Mouse (Mus musculus): ENCODE measurements around the gene Runx1.

Runx1 gene

DNA sequence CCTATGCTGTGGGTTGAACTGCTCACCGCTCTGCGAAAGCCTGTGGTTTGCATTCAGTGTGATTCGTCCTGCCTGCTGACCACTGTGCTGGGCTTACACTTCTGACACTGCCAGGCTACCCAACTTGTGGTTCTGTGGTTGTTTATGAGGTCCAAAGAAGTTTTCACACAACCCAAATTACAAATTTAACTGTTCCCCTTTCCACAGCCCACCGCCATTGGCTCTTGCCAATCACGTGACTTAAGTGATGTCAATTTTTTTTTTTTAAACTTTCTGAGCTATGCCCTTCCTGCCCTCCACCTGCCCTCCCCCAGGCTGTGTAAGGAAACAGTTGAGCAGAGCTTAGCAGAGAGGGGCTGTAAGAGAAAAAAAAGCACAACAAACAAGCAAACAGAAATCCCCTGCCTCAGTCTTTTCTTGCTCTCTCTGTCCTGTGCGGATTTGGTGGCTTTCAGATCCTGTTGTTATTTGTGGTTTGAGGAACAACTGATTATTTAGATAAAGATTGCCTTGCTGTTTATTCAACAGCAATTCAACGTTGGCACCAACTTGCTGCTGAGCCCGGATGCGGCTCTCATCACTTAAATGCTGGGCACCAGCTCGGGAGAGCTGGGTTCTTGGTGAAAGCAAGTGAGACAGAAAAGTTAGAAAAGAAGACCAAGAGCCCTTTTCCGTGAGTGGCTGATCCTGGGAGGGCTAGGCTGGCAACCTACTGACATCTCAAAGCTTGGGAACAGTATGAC lies at the start of gene Runx1:
TSS of gene Runx1 (minus strand) at position 242 of the 743 bp plus-strand sequence.
- no peak for DNase-seq (ENCODE audit: low spot score)

DNA sequence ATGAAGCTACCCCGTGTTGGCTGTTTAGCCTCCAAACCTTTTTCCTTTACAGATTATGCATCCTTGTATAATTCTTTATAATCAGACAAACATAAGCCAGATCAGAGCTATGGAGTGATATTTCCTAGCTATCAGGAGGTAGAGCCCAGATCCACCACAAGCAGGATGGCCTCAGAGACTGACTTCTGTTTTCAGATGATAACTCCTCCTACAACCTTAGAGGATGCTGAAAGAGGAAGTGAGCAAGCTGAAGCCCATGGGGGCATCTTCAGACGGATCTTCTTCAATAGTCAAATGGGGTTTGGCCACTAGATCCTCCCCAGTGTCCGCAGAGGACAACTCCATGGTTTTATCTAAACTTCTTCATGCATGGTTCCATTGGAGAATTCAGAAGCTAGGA lies 48.1 kb upstream of the Runx1 start:
- no peak for DNase-seq (ENCODE audit: low spot score)

- DNase-seq (ENCODE audit: low spot score) = no peak
Observed at GRCm38 (mm10) chr16:92871728-92872127, 45.8 kb upstream of the Runx1 start.

- DNase-seq (ENCODE audit: low spot score) = no peak
Observed at GRCm38 (mm10) chr16:92868550-92868949, 42.6 kb upstream of the Runx1 start.

DNA sequence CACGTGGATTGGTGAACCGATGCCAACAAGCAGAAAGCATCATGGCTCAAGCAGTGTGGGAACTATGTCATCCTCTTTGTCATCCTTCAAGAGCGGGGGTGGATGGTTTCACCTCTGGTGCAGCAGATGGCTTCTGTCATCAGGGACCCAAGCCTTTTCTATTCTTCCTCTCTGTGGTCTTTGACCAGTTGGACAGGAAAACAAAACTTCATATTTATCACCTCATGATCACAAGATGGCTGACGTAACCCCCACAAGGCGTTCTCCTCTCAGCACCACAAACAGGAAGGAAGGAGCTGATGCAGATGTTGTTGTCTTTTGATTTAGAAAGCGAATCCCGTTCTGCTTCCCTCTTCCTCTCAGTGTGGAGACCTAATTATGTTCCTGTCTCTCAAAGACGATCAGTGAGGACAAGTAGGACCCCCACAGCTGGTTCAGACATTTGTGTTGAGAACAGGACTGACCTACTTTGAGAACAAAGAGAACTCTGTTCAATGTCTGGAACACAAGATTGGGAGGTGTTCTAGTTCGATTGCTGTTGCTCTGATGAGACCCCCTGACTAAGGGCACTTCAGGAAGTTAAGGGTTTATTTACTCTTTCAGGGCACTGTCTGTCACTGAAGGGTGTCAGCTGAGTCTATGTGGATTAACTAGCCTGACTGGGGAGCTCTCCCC lies 41.4 kb upstream of the Runx1 start:
- no peak for DNase-seq (ENCODE audit: low spot score)

DNA sequence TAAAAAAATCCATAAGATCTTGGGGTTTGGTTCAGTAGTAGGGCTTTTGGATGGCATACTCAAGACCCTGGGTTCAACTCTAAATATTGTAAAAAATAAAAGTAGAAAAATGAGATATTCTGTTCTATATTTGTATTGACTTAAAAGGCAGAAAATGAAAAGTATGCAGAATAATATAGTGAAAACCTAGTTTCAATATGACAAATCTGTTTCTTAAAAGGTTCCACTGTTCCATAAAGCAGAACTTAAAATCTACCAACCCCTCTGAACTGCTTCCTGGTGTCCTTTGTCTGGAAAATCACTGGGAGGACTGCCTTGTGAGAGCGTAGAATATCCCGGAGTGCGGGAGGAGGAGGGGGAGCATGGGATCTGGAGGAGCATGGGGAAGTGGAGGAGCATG lies 39.4 kb upstream of the Runx1 start:
- DNase-seq (ENCODE audit: low spot score) = no peak

- no peak for DNase-seq (ENCODE audit: low spot score)
Observed at GRCm38 (mm10) chr16:92864191-92864590, 38.2 kb upstream of the Runx1 start.

- no peak for DNase-seq (ENCODE audit: low spot score)
Observed at GRCm38 (mm10) chr16:92863179-92863578, 37.2 kb upstream of the Runx1 start.

DNA sequence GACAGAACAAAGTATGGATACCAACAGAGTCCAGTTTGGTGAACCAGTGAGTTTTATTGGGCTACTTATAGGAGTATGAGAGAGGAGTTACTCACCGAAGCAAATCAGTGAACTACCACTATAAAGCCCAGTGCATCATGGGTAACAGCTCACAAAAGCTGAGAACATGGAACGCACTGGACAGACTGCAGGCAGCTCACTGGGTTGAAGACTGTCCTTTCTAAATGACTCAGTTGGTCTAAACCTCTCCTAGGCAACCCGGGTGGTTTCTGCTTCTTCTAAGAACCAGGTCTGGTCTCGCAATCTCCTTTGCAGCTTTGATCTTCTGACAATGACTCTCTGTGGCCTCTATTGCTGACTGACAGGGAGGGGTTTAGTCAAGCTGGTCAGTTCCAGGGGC lies 36.5 kb upstream of the Runx1 start:
- DNase-seq (ENCODE audit: low spot score) = no peak

DNA sequence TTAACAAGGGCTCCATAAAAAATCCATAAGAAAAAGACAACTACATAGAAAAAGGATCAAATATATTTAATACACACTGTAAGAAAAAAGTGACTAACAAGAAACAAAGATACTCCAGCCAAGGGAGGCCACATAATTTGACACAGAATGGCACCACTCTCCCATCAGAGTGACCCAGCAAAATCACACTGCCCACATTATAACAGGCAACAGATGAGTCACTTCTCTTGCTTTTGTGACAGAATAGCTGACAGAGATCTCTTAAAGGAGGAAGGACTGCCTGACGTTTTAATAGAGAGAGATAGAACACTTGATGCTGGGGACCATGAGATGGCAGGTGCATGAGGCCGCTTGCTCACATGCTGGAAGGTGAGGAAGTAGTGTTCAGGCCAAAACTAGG lies 35.6 kb upstream of the Runx1 start:
- no peak for DNase-seq (ENCODE audit: low spot score)

DNA sequence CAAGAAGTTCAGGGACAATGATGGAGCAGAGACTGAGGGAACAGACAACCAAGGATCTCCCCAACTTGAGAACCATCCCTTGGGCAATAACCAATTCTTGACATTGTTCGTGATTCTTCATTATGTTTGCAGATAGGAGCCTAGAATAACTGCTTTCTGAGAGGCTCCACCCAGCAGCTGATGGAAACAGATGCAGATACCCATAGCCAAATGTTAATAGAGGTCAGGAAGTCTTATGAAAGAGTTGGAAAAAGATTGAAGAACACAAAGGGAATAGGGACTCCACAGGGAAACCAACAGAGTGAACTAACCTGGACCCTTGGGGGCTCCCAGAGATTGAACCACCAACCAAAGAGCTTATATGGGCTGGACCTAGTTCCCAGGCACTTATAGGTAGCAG lies 34.7 kb upstream of the Runx1 start:
- DNase-seq (ENCODE audit: low spot score) = no peak

DNA sequence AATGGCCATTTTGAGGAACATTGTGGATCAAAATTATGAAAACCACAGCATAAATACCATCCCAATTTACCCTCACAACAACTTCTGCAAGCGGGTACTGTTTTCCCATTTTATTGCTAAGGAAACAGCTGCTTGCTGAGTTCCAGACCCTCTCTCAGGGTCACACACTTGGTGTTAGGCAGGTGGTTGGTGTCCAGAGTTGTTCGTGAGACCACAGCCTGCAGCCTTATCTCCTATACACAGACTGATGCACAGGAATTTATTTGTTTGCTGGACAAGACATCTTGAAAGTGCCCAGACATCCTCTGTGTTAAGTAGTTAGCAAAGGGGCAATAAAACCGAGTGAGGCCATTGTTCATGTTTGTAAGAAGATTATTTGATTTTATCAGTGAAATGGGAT lies 30.8 kb upstream of the Runx1 start:
- DNase-seq (ENCODE audit: low spot score) = no peak

- no peak for DNase-seq (ENCODE audit: low spot score)
Observed at GRCm38 (mm10) chr16:92852276-92852675, 26.3 kb upstream of the Runx1 start.

DNA sequence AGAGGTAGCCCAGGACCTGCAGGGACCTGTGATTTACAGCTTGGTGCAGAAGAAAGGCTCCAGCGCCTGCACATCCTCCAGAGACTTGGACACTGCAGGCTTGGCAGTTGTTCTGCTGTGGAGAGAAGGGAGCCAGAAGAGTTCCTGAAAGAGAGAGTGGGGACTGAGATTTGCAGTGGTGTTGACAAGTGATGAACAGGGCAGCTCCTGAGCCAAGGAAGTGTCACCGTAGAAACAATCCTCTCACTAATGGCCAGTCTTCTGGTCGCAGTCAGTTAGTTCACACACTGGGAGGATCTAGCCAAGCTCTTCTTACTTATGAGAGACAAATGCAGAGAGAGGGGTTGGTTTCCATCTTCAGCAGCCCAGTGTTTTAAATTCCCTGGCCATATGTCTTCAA lies 24.5 kb upstream of the Runx1 start:
- DNase-seq (ENCODE audit: low spot score) = no peak

- no peak for DNase-seq (ENCODE audit: low spot score)
Observed at GRCm38 (mm10) chr16:92847762-92848300, 21.9 kb upstream of the Runx1 start.

- peak; percentile 28 for DNase-seq (ENCODE audit: low spot score)
Observed at GRCm38 (mm10) chr16:92845244-92846225, 19.6 kb upstream of the Runx1 start.

DNA sequence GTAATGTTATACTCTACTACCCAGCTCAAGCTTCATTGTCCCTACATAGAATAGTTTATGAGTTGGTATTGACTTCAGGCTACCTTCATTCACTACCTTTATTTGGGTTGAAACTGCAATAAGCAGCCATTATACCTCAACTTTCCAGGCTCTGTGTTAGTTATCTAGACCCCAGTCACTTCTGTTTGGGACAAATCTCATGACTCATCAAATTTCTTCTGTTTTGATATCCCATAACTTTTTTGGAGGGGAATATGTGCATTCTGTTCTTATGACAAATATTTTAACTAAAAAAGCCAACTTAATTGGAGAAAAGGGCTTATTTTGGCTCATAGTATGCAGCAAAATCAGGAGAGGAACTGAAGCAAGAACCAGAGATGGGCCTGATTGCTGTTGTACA lies 12.8 kb upstream of the Runx1 start:
- DNase-seq (ENCODE audit: low spot score) = no peak

DNA sequence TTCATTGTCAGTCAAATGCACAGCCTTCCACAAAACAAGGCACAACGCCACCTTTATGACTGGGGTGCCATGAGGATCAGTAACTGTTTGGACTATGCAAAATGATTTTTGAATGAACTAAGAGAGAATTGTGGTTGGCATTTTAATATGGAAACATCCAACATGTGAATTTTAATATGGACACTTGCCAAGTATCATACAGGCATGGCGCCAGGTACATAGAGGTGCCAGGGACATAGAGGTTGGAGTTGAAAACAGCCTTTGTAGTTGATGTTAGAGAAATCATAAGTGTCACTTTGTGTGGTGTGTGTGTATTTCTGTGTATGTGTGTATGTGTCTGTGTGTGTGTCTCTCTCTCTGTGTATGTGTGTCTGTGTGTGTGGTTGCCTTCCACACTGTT lies 5.4 kb upstream of the Runx1 start:
- no peak for DNase-seq (ENCODE audit: low spot score)

- DNase-seq (ENCODE audit: low spot score) = no peak
Observed at GRCm38 (mm10) chr16:92830479-92830878, 4.5 kb upstream of the Runx1 start.

GRCm38 (mm10) chr16:92828308-92828862 lies 2.4 kb upstream of the Runx1 start:
- DNase-seq (ENCODE audit: low spot score) = no peak

GRCm38 (mm10) chr16:92827663-92828307 lies 1.8 kb upstream of the Runx1 start:
- DNase-seq (ENCODE audit: low spot score) = peak; percentile 44

All from ovary, postnatal 36 days (tissue).